Mouse (Mus musculus): Measurements from ENCODE around the gene Cd300e.

- TF ChIP-seq POLR2A (IDR thresholded peaks at IDR 0.05; ENCODE audit: extremely low read depth, insufficient read depth, low read length) (no peak), CTCF (IDR thresholded peaks at IDR 0.05; ENCODE audit: extremely low read depth, insufficient read depth, low read length) (no peak)
These were observed 9.0 kb downstream of the Cd300e start for GRCm38 (mm10) chr11:115052991-115053390.
